Mouse (Mus musculus): Measurements from ENCODE around the gene Slc6a6. TPM values are rescaled to one million over a fixed set of nuclear protein-coding genes. Genes with fewer than 3 reads are reported as not detected.
A peak's percentile ranks its signal among the peaks of the same experiment; 100 is the strongest.

The Slc6a6 gene
- total RNA-seq (2012; rRNA removed) (54.6 and 57.2 TPM in 2 replicates), polyA plus RNA-seq (2012; ENCODE audit: insufficient read depth in 1 of 2, insufficient read length in 2 of 2, low read depth in 1 of 2, low replicate concordance in 2 of 2, missing spikeins in 1 of 2) (10 to 100 TPM in 1 of 2 experiments, not detected in 1; 90.0 TPM)

GRCm38 (mm10) chr6:91683602-91684473, at the start of gene Slc6a6:
Slc6a6 (plus strand) TSS chr6:91684053.
- Histone ChIP-seq H3K36me3 (ENCODE audit: control insufficient read depth in 1 of 2, insufficient read depth in 2 of 2, low read length in 2 of 2) (peaks cover 0 to 28% of the 10 kb centered on the region in 2 experiments; a peak in 2 of 4 replicates), H3K9ac (ENCODE audit: control insufficient read depth, low read depth, low read length, poor library complexity, severe bottlenecking) (peak within 1 kb of the TSS; percentile 79), H3K4me1 (ENCODE audit: control insufficient read depth in 1 of 2, insufficient read depth in 2 of 2, low read length in 2 of 2) (peaks cover 11 to 40% of the 10 kb centered on the region in 2 experiments), H3K27ac (ENCODE audit: control insufficient read depth, low read depth, low read length) (peak within 1 kb of the TSS; percentile 97), H3K9me3 (replicated peaks; ENCODE audit: insufficient read depth, low read length) (no peaks in the 10 kb centered on the region), H3K27me3 (ENCODE audit: control insufficient read depth in 1 of 2, insufficient read depth in 2 of 2, low read length in 2 of 2) (no peaks in the 10 kb centered on the region), H3K79me2 (ENCODE audit: control insufficient read depth, insufficient read depth, low read length, poor library complexity) (peaks cover 41% of the 10 kb centered on the region), H3K4me3 (ENCODE audit: control insufficient read depth in 1 of 2, insufficient read depth in 1 of 2, low read depth in 2 of 2, low read length in 2 of 2) (peak within 1 kb of the TSS; percentile 73 to 86)
- peak; percentile 93 for DNase-seq (ENCODE audit: low read depth, low spot score)
- TF ChIP-seq ZKSCAN1 (IDR thresholded peaks at IDR 0.05; ENCODE audit: low read depth, low read length) (no peak), POLR2A (IDR thresholded peaks at IDR 0.05; ENCODE audit: control insufficient read depth in 1 of 2, insufficient read depth in 1 of 2, low read depth in 1 of 2, low read length in 2 of 2, poor library complexity in 1 of 2) (peak; percentile 48 to 90; a peak in 3 of 4 replicates), RCOR1 (IDR thresholded peaks at IDR 0.05; ENCODE audit: low read depth, low read length) (no peak), MAZ (IDR thresholded peaks at IDR 0.05; ENCODE audit: low read depth, low read length) (no peak), SMC3 (IDR thresholded peaks at IDR 0.05; ENCODE audit: low read depth, low read length) (no peak), BHLHE40 (IDR thresholded peaks at IDR 0.05; ENCODE audit: borderline replicate concordance, low read depth, low read length) (no peak; the same call in 1 of the 2 replicates), USF2 (IDR thresholded peaks at IDR 0.05; ENCODE audit: borderline replicate concordance in 1 of 2, insufficient read depth in 1 of 2, low read depth in 1 of 2, low read length in 2 of 2) (no peak), NRF1 (IDR thresholded peaks at IDR 0.05; ENCODE audit: insufficient read depth, low read depth, low read length, poor library complexity, severe bottlenecking) (peak; percentile 69), ELF1 (IDR thresholded peaks at IDR 0.05; ENCODE audit: low read depth, low read length) (no peak), USF1 (IDR thresholded peaks at IDR 0.05; ENCODE audit: low read depth, low read length) (no peak), CHD1 (IDR thresholded peaks at IDR 0.05; ENCODE audit: low read depth, low read length) (no peak), MYC (IDR thresholded peaks at IDR 0.05; ENCODE audit: low read depth, low read length) (peak; percentile 44), GATA1 (IDR thresholded peaks at IDR 0.05; ENCODE audit: low read depth, low read length) (no peak), NELFE (IDR thresholded peaks at IDR 0.05; ENCODE audit: low read depth, low read length) (peak; percentile 79), KAT2A (conservative IDR thresholded peaks at IDR 0.05; ENCODE audit: low read depth, low read length) (no peak), GABPA (IDR thresholded peaks at IDR 0.05; ENCODE audit: low read depth, low read length) (no peak), UBTF (IDR thresholded peaks at IDR 0.05; ENCODE audit: borderline replicate concordance, insufficient read depth, low read depth, low read length) (no peak), SIN3A (IDR thresholded peaks at IDR 0.05; ENCODE audit: low read length) (peak; percentile 72), E2F4 (IDR thresholded peaks at IDR 0.05; ENCODE audit: borderline replicate concordance, low read depth, low read length) (no peak), CTCF (IDR thresholded peaks at IDR 0.05 in 2 of 3, conservative IDR thresholded peaks at IDR 0.05 in 1 of 3; ENCODE audit: control insufficient read depth in 1 of 3, insufficient read depth in 1 of 3, low read depth in 2 of 3, low read length in 3 of 3, poor library complexity in 1 of 3, severe bottlenecking in 1 of 3) (no peak), MXI1 (IDR thresholded peaks at IDR 0.05; ENCODE audit: low read depth, low read length) (0 out of 2 replicates have a peak, but pooled peaks have one; percentile 64), HCFC1 (IDR thresholded peaks at IDR 0.05; ENCODE audit: low read depth, low read length) (peak; percentile 54; the same call in 1 of the 2 replicates), ZC3H11A (IDR thresholded peaks at IDR 0.05; ENCODE audit: low read depth, low read length) (no peak), POLR2AphosphoS5 (IDR thresholded peaks at IDR 0.05; ENCODE audit: borderline replicate concordance, low read depth, low read length) (no peak), JUND (IDR thresholded peaks at IDR 0.05; ENCODE audit: low read depth, low read length) (no peak), MYB (IDR thresholded peaks at IDR 0.05; ENCODE audit: low read depth, low read length) (no peak), RAD21 (IDR thresholded peaks at IDR 0.05; ENCODE audit: low read depth, low read length) (no peak), MEF2A (IDR thresholded peaks at IDR 0.05; ENCODE audit: extremely low read depth, insufficient replicate concordance, low read depth, low read length, poor library complexity, severe bottlenecking) (no peak), MAX (IDR thresholded peaks at IDR 0.05; ENCODE audit: low read length) (peak; percentile 64), MAFK (IDR thresholded peaks at IDR 0.05; ENCODE audit: borderline replicate concordance, low read depth, low read length) (no peak), CHD2 (IDR thresholded peaks at IDR 0.05; ENCODE audit: low read length) (no peak), TCF12 (IDR thresholded peaks at IDR 0.05; ENCODE audit: low read depth, low read length) (peak; percentile 39; the same call in 1 of the 2 replicates), TBP (IDR thresholded peaks at IDR 0.05; ENCODE audit: low read depth, low read length) (peak; percentile 68), ZMIZ1 (IDR thresholded peaks at IDR 0.05; ENCODE audit: low read depth, low read length) (peak; percentile 80)
